Mouse (Mus musculus): Measurements from ENCODE around the gene Traf4. TPM values are rescaled to one million over a fixed set of nuclear protein-coding genes. Genes with fewer than 3 reads are reported as not detected.

Gene Traf4
- polyA plus RNA-seq, 1 experiment from 2014 or later = 181 TPM

GRCm38 (mm10) chr11:78168541-78169468 lies 3.4 kb upstream of the Traf4 start:
- H3K4me1 ChIP-seq = peaks cover 22% of the 10 kb centered on the region
- H3K27ac ChIP-seq = no peak overlapping the region
- H3K4me3 ChIP-seq = no peak overlapping the region
- no peak for DNase-seq (ENCODE audit: low spot score)
- H3K9me3 ChIP-seq (replicated peaks) = no peaks in the 10 kb centered on the region
- 0 out of 2 replicates have a peak, but pooled peaks cover 4% of the 10 kb centered on the region for H3K27me3 ChIP-seq (ENCODE audit: low read depth, poor library complexity, severe bottlenecking)
- 65% methylated on average over 19 of the region's 19 CpGs for WGBS
- peaks cover 42% of the 10 kb centered on the region for H3K36me3 ChIP-seq

DNA sequence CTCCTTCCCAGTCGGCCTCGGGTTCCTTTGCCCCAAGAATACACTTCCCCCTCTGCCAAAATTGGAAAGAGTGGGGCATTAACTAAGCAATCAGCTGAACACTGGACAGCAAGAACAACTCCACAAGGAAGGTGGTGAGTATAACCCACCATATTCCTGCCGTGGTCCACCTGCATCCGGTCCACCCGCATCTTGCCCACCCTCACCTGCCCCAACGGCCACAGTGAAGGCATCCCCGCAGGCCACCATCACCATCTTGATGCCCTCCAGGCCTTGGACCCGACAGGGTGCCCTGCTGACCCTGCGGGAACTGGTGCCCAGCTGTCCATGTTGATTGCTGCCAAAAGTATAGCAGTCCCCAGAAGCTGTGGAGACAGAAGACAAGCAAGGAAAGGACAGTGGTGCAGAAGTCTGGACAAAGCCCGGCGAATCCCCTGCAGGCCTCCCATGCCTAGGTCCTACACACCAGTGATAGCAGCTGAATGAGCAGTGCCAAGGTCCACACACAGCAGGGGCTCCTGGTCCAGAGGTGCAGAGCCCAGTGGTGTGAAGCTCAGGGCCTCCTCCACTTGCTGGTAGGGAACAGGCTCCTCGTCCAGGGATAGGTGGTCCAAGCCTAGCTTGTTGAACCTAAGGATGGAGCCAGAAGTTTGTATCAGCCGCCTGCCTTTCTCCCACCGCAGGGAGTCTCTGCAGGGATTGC lies 2.0 kb upstream of the Traf4 start:
- 89% methylated on average over 14 of the region's 14 CpGs for WGBS
- Histone ChIP-seq H3K4me3 (no peak overlapping the region), H3K9me3 (replicated peaks) (no peaks in the 10 kb centered on the region), H3K27me3 (ENCODE audit: low read depth, poor library complexity, severe bottlenecking) (0 out of 2 replicates have a peak, but pooled peaks cover 4% of the 10 kb centered on the region), H3K27ac (0 out of 2 replicates have a peak overlapping the region, but pooled peaks have one; percentile 7), H3K4me1 (peaks cover 36% of the 10 kb centered on the region), H3K36me3 (peaks cover 50% of the 10 kb centered on the region)
- no peak for DNase-seq (ENCODE audit: low spot score)

- WGBS = 61% methylated on average over 6 of the region's 6 CpGs
Observed at GRCm38 (mm10) chr11:78166640-78167039, 1.3 kb upstream of the Traf4 start.

GRCm38 (mm10) chr11:78166161-78166560 lies 772 bp upstream of the Traf4 start:
- Histone ChIP-seq H3K27ac (peak overlapping the region; percentile 99), H3K27me3 (ENCODE audit: low read depth, poor library complexity, severe bottlenecking) (0 out of 2 replicates have a peak, but pooled peaks cover 4% of the 10 kb centered on the region), H3K4me3 (peak overlapping the region; percentile 98), H3K9me3 (replicated peaks) (no peaks in the 10 kb centered on the region), H3K4me1 (peaks cover 46% of the 10 kb centered on the region), H3K36me3 (peaks cover 51% of the 10 kb centered on the region)
- 40% methylated on average over 4 of the region's 4 CpGs for WGBS
- no peak for DNase-seq (ENCODE audit: low spot score)

More at GRCm38 (mm10) chr11:78166640-78167039, 1.3 kb upstream of the Traf4 start:
- no peak for DNase-seq (ENCODE audit: low spot score)
- H3K27me3 ChIP-seq (ENCODE audit: low read depth, poor library complexity, severe bottlenecking) = 0 out of 2 replicates have a peak, but pooled peaks cover 4% of the 10 kb centered on the region
- peak overlapping the region; percentile 15; the same call in 1 of the 2 replicates for H3K27ac ChIP-seq
- no peak overlapping the region for H3K4me3 ChIP-seq
- H3K36me3 ChIP-seq = peaks cover 50% of the 10 kb centered on the region
- peaks cover 43% of the 10 kb centered on the region for H3K4me1 ChIP-seq
- H3K9me3 ChIP-seq (replicated peaks) = no peaks in the 10 kb centered on the region

DNA sequence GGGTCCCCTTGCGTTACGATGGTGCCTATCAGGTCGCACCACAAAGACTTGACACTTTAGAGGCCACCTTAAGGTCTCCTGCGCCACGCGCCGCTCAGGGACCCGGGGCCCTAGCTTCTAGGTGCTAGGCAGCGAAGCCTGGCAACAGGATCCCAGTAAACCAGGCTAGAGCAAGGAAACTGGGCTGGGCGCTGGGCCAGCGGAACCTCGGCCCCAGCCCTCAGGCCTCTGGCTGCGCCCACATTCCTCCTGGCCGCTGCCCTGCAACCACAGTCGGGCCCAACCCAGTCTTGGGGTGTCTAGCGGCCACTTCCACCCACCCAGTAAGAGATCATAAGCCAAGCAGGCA lies 346 bp upstream of the Traf4 start:
- Histone ChIP-seq H3K27me3 (ENCODE audit: low read depth, poor library complexity, severe bottlenecking) (0 out of 2 replicates have a peak, but pooled peaks cover 4% of the 10 kb centered on the region), H3K36me3 (peaks cover 51% of the 10 kb centered on the region), H3K4me3 (peak overlapping the region; percentile 98), H3K9me3 (replicated peaks) (no peaks in the 10 kb centered on the region), H3K27ac (peak overlapping the region; percentile 99), H3K4me1 (peaks cover 48% of the 10 kb centered on the region)
- no peak for DNase-seq (ENCODE audit: low spot score)
- WGBS = 5% methylated on average over 16 of the region's 16 CpGs

- H3K9me3 ChIP-seq (replicated peaks) = no peaks in the 10 kb centered on the region
- peaks cover 50% of the 10 kb centered on the region for H3K4me1 ChIP-seq
- peaks cover 56% of the 10 kb centered on the region for H3K36me3 ChIP-seq
- no peak for DNase-seq (ENCODE audit: low spot score)
- peak overlapping the region; percentile 99 for H3K27ac ChIP-seq
- H3K4me3 ChIP-seq = peak overlapping the region; percentile 98
- 0% methylated on average over 14 of the region's 14 CpGs for WGBS
- H3K27me3 ChIP-seq (ENCODE audit: low read depth, poor library complexity, severe bottlenecking) = 0 out of 2 replicates have a peak, but pooled peaks cover 4% of the 10 kb centered on the region
Observed at GRCm38 (mm10) chr11:78164604-78164923, 825 bp downstream of the Traf4 start.

DNA sequence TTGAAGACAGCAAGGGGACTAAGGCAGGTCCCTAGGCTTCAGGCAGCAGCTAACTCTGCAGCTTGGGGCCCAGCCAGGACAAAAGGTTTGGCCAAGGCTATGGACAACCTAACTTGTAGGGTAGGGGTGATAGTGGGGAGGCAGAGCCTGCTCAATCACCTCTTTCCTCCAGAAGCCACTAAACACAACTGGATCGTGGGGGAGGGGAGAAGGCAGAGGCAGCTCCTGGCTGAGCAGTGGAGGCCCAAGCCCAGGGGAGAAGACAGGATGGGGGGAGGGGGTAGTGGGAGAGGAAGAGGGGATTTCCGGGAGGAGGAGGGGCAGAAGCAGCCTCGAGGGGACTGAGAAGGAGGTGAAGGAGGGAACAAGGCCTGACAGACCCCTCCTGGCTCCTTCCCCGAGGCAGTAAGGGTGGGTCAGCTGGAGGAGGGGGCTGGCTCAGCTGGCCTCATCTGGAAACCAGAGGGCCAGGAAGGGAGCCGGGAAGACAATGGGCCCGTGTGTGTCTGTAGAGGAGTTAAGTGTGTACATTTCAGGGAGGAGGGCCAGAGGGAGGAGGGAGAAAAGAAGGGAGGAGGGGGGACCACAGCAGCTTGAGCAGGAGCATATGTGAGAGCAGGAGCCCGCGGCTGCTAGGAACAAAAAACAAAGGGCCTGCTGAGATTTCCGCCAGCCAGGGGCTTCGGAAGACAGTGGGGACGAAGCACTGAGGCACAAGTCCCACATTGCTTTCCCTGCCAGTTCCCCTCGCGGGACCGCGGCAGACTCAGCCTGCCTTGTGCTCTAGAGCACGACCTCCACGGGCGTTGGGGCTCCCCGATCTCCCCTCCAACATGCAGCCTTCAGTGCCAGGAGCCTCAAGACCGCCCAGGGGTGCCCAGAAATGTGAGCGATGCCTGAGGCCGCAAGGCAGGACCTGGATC lies 1.4 kb downstream of the Traf4 start:
- WGBS = under 1% methylated on average over 22 of the region's 22 CpGs

DNA sequence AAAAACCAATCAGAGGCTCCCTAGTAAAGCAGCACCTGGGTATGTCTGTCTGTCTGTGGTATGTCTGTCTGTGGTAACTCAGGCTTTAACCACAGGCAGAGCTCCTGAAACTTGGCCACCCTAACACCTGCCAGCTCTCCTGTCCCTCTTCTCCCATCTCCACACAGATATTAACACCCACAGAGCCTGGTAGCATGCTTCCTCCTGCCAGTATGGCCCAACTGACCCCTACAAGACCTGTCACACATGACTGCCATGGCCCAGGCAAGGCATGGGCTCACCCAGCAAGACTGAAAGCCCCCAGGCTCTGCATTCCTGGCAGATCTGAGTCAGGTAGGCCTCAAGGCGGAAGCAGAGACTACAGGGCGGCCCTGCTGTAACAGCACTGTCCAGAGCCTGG lies 2.3 kb downstream of the Traf4 start:
- H3K27me3 ChIP-seq (ENCODE audit: low read depth, poor library complexity, severe bottlenecking) = 0 out of 2 replicates have a peak, but pooled peaks cover 4% of the 10 kb centered on the region
- 66% methylated on average over 2 of the region's 2 CpGs for WGBS
- H3K36me3 ChIP-seq = peaks cover 72% of the 10 kb centered on the region
- peak overlapping the region; percentile 98 for H3K4me3 ChIP-seq
- peaks cover 49% of the 10 kb centered on the region for H3K4me1 ChIP-seq
- H3K9me3 ChIP-seq (replicated peaks) = no peaks in the 10 kb centered on the region
- H3K27ac ChIP-seq = peak overlapping the region; percentile 99
- DNase-seq (ENCODE audit: low spot score) = no peak

More for the DNA sequence above, 1.4 kb downstream of the Traf4 start:
- peaks cover 63% of the 10 kb centered on the region for H3K36me3 ChIP-seq
- H3K27me3 ChIP-seq (ENCODE audit: low read depth, poor library complexity, severe bottlenecking) = 0 out of 2 replicates have a peak, but pooled peaks cover 4% of the 10 kb centered on the region
- peaks cover 51% of the 10 kb centered on the region for H3K4me1 ChIP-seq
- peak overlapping the region; percentile 99 for H3K27ac ChIP-seq
- peak overlapping the region; percentile 98 for H3K4me3 ChIP-seq
- no peaks in the 10 kb centered on the region for H3K9me3 ChIP-seq (replicated peaks)
- DNase-seq (ENCODE audit: low spot score) = peak; percentile 88

- H3K4me3 ChIP-seq = peak overlapping the region; percentile 98
- DNase-seq (ENCODE audit: low spot score) = no peak
- peak overlapping the region; percentile 99 for H3K27ac ChIP-seq
- H3K36me3 ChIP-seq = peaks cover 74% of the 10 kb centered on the region
- H3K9me3 ChIP-seq (replicated peaks) = no peaks in the 10 kb centered on the region
- 60% methylated on average over 6 of the region's 6 CpGs for WGBS
- 0 out of 2 replicates have a peak, but pooled peaks cover 4% of the 10 kb centered on the region for H3K27me3 ChIP-seq (ENCODE audit: low read depth, poor library complexity, severe bottlenecking)
- H3K4me1 ChIP-seq = peaks cover 51% of the 10 kb centered on the region
Observed at GRCm38 (mm10) chr11:78162504-78162903, 2.9 kb downstream of the Traf4 start.

DNA sequence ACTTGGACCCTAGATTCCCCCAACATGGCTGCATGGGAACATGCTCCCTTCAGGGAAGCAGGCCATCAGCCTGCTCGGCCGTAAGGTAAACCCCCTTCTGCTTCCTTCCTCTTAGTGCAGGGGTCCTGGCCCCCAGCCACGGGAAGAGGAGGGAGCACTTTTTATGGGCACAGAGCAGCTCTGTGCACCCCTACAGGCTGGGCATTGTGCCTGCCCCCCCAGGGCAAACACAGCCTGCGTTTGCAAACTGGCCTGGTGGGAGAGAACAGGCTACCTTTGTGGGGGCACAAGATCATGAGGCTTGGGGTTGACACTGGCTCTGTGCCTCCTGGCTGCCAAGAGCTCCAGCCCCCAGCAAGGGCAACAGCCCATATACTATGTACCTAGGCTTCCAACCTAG lies 3.4 kb downstream of the Traf4 start:
- H3K4me3 ChIP-seq = peak overlapping the region; percentile 98
- peaks cover 51% of the 10 kb centered on the region for H3K4me1 ChIP-seq
- peak overlapping the region; percentile 99; the same call in 1 of the 2 replicates for H3K27ac ChIP-seq
- 77% methylated on average over 4 of the region's 4 CpGs for WGBS
- H3K9me3 ChIP-seq (replicated peaks) = no peaks in the 10 kb centered on the region
- H3K27me3 ChIP-seq (ENCODE audit: low read depth, poor library complexity, severe bottlenecking) = no peaks in the 10 kb centered on the region
- DNase-seq (ENCODE audit: low spot score) = no peak
- H3K36me3 ChIP-seq = peaks cover 74% of the 10 kb centered on the region

DNA sequence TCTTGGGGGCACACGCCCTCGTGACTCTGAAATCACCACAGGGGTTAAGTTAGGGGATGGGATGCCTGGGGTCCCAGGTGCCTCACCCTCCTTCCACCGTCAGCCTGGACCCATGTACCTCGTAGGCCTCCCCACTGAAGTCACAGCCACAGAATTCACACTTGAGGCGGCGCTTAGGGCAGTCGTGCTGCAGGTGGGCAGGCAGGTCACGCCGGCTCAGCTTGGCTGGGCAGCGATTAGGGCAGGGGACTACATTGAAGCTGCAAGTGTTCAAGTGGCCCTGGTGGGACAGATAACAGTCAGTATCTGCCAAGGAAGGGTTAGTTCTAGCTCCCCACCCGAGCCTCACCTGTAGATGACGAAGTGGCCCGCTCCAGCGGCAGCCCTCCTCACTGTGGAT lies 4.2 kb downstream of the Traf4 start:
- H3K4me1 ChIP-seq = peaks cover 43% of the 10 kb centered on the region
- no peaks in the 10 kb centered on the region for H3K9me3 ChIP-seq (replicated peaks)
- peaks cover 82% of the 10 kb centered on the region for H3K36me3 ChIP-seq
- H3K27me3 ChIP-seq (ENCODE audit: low read depth, poor library complexity, severe bottlenecking) = no peaks in the 10 kb centered on the region
- WGBS = 95% methylated on average over 14 of the region's 14 CpGs
- no peak overlapping the region for H3K4me3 ChIP-seq
- no peak overlapping the region for H3K27ac ChIP-seq
- no peak for DNase-seq (ENCODE audit: low spot score)

GRCm38 (mm10) chr11:78160675-78161074 lies 4.7 kb downstream of the Traf4 start:
- Histone ChIP-seq H3K4me1 (peaks cover 38% of the 10 kb centered on the region), H3K36me3 (peaks cover 87% of the 10 kb centered on the region), H3K27me3 (ENCODE audit: low read depth, poor library complexity, severe bottlenecking) (no peaks in the 10 kb centered on the region), H3K9me3 (replicated peaks) (no peaks in the 10 kb centered on the region), H3K27ac (no peak overlapping the region), H3K4me3 (no peak overlapping the region)
- no peak for DNase-seq (ENCODE audit: low spot score)
- 90% methylated on average over 3 of the region's 3 CpGs for WGBS

Measured in limb, embryonic 10.5 days (tissue).